Mouse (Mus musculus) heart, embryonic 12.5 days (tissue): ENCODE measurements around the gene Cnep1r1. TPM values are rescaled to one million over a fixed set of nuclear protein-coding genes. Genes with fewer than 3 reads are reported as not detected.

ENCODE experiments used
- ATAC-seq: fragments of 200-750 bp; cut with Nextera tagmentation; 2 replicates; pipeline ENCODE4 v1.8.0; 2017; ENCODE audit warnings: moderate TSS enrichment, moderate library complexity; ENCODE audit not compliant: insufficient number of reproducible peaks, low FRiP score
- H3K27ac ChIP-seq: fragments of 300-500 bp; sonication (generic); 2 replicates; pipeline ENCODE4 v1.5.1; 2016; ENCODE audit warnings: mild to moderate bottlenecking, moderate library complexity; ENCODE audit not compliant: poor library complexity, severe bottlenecking
- H3K27me3 ChIP-seq: fragments of 300-500 bp; sonication (generic); replicated peaks from 2 replicates; pipeline ENCODE4 v1.6.1; 2016; ENCODE audit warnings: mild to moderate bottlenecking, moderate library complexity
- H3K36me3 ChIP-seq: fragments of 300-500 bp; sonication (generic); 2 replicates; pipeline ENCODE4 v1.6.1; 2016; ENCODE audit warnings: mild to moderate bottlenecking, moderate library complexity
- H3K4me1 ChIP-seq: fragments of 300-500 bp; sonication (generic); replicated peaks from 2 replicates; pipeline ENCODE4 v1.6.1; 2016; ENCODE audit warnings: mild to moderate bottlenecking
- H3K4me2 ChIP-seq: fragments of 300-500 bp; sonication (generic); 2 replicates; pipeline ENCODE4 v1.6.1; 2016; ENCODE audit warnings: mild to moderate bottlenecking, moderate library complexity
- H3K4me3 ChIP-seq: fragments of 300-500 bp; sonication (generic); 2 replicates; pipeline ENCODE4 v1.5.1; 2016; ENCODE audit warnings: mild to moderate bottlenecking
- H3K9ac ChIP-seq: fragments of 300-500 bp; sonication (generic); 2 replicates; pipeline ENCODE4 v1.6.1; 2016; ENCODE audit warnings: mild to moderate bottlenecking, moderate library complexity
- H3K9me3 ChIP-seq: fragments of 300-500 bp; sonication (generic); replicated peaks from 2 replicates; pipeline ENCODE4 v1.6.1; 2016; ENCODE audit warnings: mild to moderate bottlenecking, moderate library complexity
- WGBS: fragments of 180-500 bp; shearing (Covaris S2); methylation state at CpG from one replicate; pipeline ENCODE4 v1.1.7; 2016; 5-methylcytosine and 5-hydroxymethylcytosine counted together
- polyA plus RNA-seq: library from polyadenylated mRNA; unstranded; fragments of >200 nt; fragmentation: Nextera tagmentation; extraction: Ambion mirVana; gene quantifications from 2 replicates; pipeline ENCODE4 v1.2.1, GENCODE M21; 2016

The Cnep1r1 gene
- 39.4 and 41.5 TPM in 2 replicates for polyA plus RNA-seq

- H3K27ac ChIP-seq = peak within 1 kb of the TSS; percentile 90
- WGBS = under 1% methylated on average over 48 of the region's 49 CpGs
- H3K36me3 ChIP-seq = peaks cover 19% of the 10 kb centered on the region
- H3K9ac ChIP-seq = peak within 1 kb of the TSS; percentile 99
- peak; percentile 99 for ATAC-seq
- no peaks in the 10 kb centered on the region for H3K27me3 ChIP-seq
- H3K9me3 ChIP-seq = no peaks in the 10 kb centered on the region
- H3K4me2 ChIP-seq = peak within 1 kb of the TSS; percentile 75
- peak within 1 kb of the TSS; percentile 96 for H3K4me3 ChIP-seq
- H3K4me1 ChIP-seq = 0 out of 2 replicates have a peak, but pooled peaks cover 4% of the 10 kb centered on the region
Measured at GRCm38 (mm10) chr8:88118456-88119036, at the start of gene Cnep1r1. TSS of gene Cnep1r1 (plus strand) at chr8:88118769.

DNA sequence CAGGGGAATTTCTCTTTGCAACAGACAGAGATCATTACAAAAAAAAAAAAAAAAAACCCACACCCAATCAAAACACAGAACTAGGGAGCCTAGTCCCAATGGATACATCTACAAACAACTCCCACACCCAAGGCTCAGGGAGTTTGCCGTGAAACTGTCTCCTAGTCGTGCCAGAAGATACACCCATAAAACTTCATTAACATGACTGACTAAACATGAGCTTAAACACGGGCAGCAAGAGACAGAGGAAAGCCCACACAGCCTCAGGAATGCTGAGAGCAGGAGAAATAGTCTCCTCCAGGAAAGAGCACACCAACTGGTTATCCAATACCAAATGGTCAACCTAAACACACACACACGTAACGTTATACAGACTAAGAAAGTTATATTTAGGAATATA lies 36.4 kb upstream of the Cnep1r1 start:
- no peak for ATAC-seq
- WGBS = 62% methylated on average over 5 of the region's 5 CpGs

GRCm38 (mm10) chr8:88088006-88088405 lies 30.6 kb upstream of the Cnep1r1 start:
- no peak for ATAC-seq
- H3K4me1 ChIP-seq = no peaks in the 10 kb centered on the region
- no peaks in the 10 kb centered on the region for H3K9me3 ChIP-seq

More for the DNA sequence above, 36.4 kb upstream of the Cnep1r1 start:
- H3K4me2 ChIP-seq = no peak overlapping the region
- H3K9ac ChIP-seq = no peak overlapping the region
- H3K27me3 ChIP-seq = no peaks in the 10 kb centered on the region
- H3K9me3 ChIP-seq = no peaks in the 10 kb centered on the region
- no peak overlapping the region for H3K4me3 ChIP-seq
- no peak overlapping the region for H3K27ac ChIP-seq
- H3K36me3 ChIP-seq = no peaks in the 10 kb centered on the region
- H3K4me1 ChIP-seq = no peaks in the 10 kb centered on the region

GRCm38 (mm10) chr8:88091661-88092060 lies 26.9 kb upstream of the Cnep1r1 start:
- Histone ChIP-seq H3K9me3 (no peaks in the 10 kb centered on the region), H3K27ac (no peak overlapping the region), H3K9ac (no peak overlapping the region), H3K4me1 (no peaks in the 10 kb centered on the region), H3K27me3 (no peaks in the 10 kb centered on the region), H3K4me3 (no peak overlapping the region), H3K4me2 (no peak overlapping the region), H3K36me3 (no peaks in the 10 kb centered on the region)
- WGBS = 68% methylated on average over 2 of the region's 2 CpGs
- no peak for ATAC-seq

More at GRCm38 (mm10) chr8:88088006-88088405, 30.6 kb upstream of the Cnep1r1 start:
- H3K4me3 ChIP-seq = no peak overlapping the region
- H3K27me3 ChIP-seq = no peaks in the 10 kb centered on the region
- no peak overlapping the region for H3K4me2 ChIP-seq
- H3K36me3 ChIP-seq = no peaks in the 10 kb centered on the region
- H3K9ac ChIP-seq = no peak overlapping the region
- no peak overlapping the region for H3K27ac ChIP-seq

GRCm38 (mm10) chr8:88093367-88093766 lies 25.2 kb upstream of the Cnep1r1 start:
- no peak for ATAC-seq

DNA sequence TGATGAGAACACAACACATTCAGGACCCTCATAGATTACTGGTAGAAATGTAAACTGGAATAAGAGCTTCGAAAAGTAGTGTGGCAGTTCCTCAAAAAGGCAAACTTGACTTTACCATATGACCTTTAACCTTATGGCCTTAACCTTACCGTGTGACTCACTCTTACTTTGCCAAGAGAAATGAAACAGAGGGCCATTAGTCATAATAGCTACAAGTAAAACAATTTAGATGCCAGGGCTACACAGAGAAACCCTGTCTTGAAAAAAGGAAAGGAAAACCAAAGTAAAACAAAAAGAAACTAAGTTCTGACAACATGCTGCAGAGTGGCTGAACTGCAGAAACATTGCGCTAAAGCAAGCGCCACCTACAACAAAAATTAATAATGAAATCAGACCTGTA lies 19.7 kb upstream of the Cnep1r1 start:
- Histone ChIP-seq H3K9ac (no peak overlapping the region), H3K36me3 (no peaks in the 10 kb centered on the region), H3K27me3 (no peaks in the 10 kb centered on the region), H3K4me1 (no peaks in the 10 kb centered on the region), H3K9me3 (no peaks in the 10 kb centered on the region), H3K4me2 (no peak overlapping the region), H3K27ac (no peak overlapping the region), H3K4me3 (no peak overlapping the region)
- no peak for ATAC-seq
- 81% methylated on average over 4 of the region's 4 CpGs for WGBS

More at GRCm38 (mm10) chr8:88093367-88093766, 25.2 kb upstream of the Cnep1r1 start:
- H3K9me3 ChIP-seq = no peaks in the 10 kb centered on the region
- 64% methylated on average over 4 of the region's 4 CpGs for WGBS
- H3K27ac ChIP-seq = no peak overlapping the region
- H3K4me2 ChIP-seq = no peak overlapping the region
- no peak overlapping the region for H3K4me3 ChIP-seq
- H3K27me3 ChIP-seq = no peaks in the 10 kb centered on the region
- H3K9ac ChIP-seq = no peak overlapping the region
- H3K4me1 ChIP-seq = no peaks in the 10 kb centered on the region
- H3K36me3 ChIP-seq = no peaks in the 10 kb centered on the region

DNA sequence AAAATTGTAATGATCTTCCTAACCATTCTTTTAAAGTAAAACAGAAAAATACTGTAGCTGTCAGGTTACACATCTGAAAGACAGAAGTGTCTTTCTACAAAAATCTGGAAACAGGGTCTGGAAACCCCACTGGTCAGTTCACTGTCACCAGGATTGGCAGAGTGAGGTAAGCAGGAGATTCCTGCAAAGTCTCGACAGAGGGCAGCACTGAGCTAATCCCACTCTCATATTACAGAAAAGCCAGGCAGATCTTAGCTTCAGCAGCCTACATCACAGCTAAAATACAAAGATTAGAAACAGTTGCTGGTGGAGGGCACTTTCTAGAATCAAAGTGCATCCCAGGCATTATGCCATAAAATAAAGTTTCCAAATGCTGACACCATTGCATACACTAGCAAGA lies 19.0 kb upstream of the Cnep1r1 start:
- no peak for ATAC-seq
- no peaks in the 10 kb centered on the region for H3K27me3 ChIP-seq
- H3K36me3 ChIP-seq = no peaks in the 10 kb centered on the region
- no peak overlapping the region for H3K9ac ChIP-seq
- WGBS = 0% methylated on average over 1 of the region's 1 CpGs
- no peak overlapping the region for H3K4me2 ChIP-seq
- H3K9me3 ChIP-seq = no peaks in the 10 kb centered on the region
- no peaks in the 10 kb centered on the region for H3K4me1 ChIP-seq
- H3K4me3 ChIP-seq = no peak overlapping the region
- no peak overlapping the region for H3K27ac ChIP-seq

- no peak overlapping the region for H3K4me3 ChIP-seq
- ATAC-seq = no peak
- no peaks in the 10 kb centered on the region for H3K27me3 ChIP-seq
- no peak overlapping the region for H3K9ac ChIP-seq
- no peak overlapping the region for H3K4me2 ChIP-seq
- no peaks in the 10 kb centered on the region for H3K36me3 ChIP-seq
- H3K4me1 ChIP-seq = no peaks in the 10 kb centered on the region
- 87% methylated on average over 4 of the region's 4 CpGs for WGBS
- no peak overlapping the region for H3K27ac ChIP-seq
- H3K9me3 ChIP-seq = peaks cover 5% of the 10 kb centered on the region; the same call in 1 of the 2 replicates
Measured at GRCm38 (mm10) chr8:88109241-88109640, 9.3 kb upstream of the Cnep1r1 start.

GRCm38 (mm10) chr8:88119076-88119475 lies 507 bp downstream of the Cnep1r1 start:
- peaks cover 22% of the 10 kb centered on the region for H3K36me3 ChIP-seq
- ATAC-seq = peak; percentile 74
- H3K27ac ChIP-seq = peak overlapping the region; percentile 90
- no peaks in the 10 kb centered on the region for H3K9me3 ChIP-seq
- H3K4me1 ChIP-seq = 0 out of 2 replicates have a peak, but pooled peaks cover 4% of the 10 kb centered on the region
- WGBS = under 1% methylated on average over 11 of the region's 11 CpGs
- peak overlapping the region; percentile 75 for H3K4me2 ChIP-seq
- H3K4me3 ChIP-seq = peak overlapping the region; percentile 96
- H3K27me3 ChIP-seq = no peaks in the 10 kb centered on the region
- H3K9ac ChIP-seq = peak overlapping the region; percentile 99

- ATAC-seq = no peak
Measured at GRCm38 (mm10) chr8:88124850-88125249, 6.3 kb downstream of the Cnep1r1 start.

DNA sequence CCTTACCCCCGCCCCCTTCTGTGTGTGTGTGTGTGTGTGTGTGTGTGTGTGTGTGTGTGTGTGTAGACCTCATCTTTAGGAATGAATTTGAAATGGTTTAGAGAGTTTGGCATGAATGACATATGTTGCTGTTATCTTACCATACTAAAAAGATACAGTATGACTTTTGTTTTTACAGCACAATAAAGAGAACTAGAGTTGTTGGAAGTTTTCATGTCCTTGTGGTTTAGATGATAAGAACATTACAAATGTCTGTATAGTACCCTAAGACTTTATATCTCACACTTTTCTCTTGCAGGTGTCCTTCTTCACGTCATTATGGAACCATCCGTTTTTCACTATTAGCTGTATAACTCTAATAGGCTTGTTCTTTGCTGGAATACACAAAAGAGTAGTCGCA lies 10.8 kb downstream of the Cnep1r1 start:
- Histone ChIP-seq H3K4me3 (no peak overlapping the region), H3K4me1 (no peaks in the 10 kb centered on the region), H3K36me3 (peaks cover 64% of the 10 kb centered on the region), H3K27me3 (no peaks in the 10 kb centered on the region), H3K9ac (no peak overlapping the region), H3K27ac (no peak overlapping the region), H3K4me2 (no peak overlapping the region), H3K9me3 (no peaks in the 10 kb centered on the region)
- 86% methylated on average over 4 of the region's 4 CpGs for WGBS
- no peak for ATAC-seq

More at GRCm38 (mm10) chr8:88124850-88125249, 6.3 kb downstream of the Cnep1r1 start:
- Histone ChIP-seq H3K27ac (no peak overlapping the region), H3K9me3 (no peaks in the 10 kb centered on the region), H3K9ac (no peak overlapping the region), H3K36me3 (peaks cover 48% of the 10 kb centered on the region), H3K4me1 (0 out of 2 replicates have a peak, but pooled peaks cover 4% of the 10 kb centered on the region), H3K4me2 (no peak overlapping the region), H3K4me3 (no peak overlapping the region), H3K27me3 (no peaks in the 10 kb centered on the region)
- WGBS = 94% methylated on average over 2 of the region's 2 CpGs
